Mouse (Mus musculus): ENCODE data around the gene Nek1. TPM values are rescaled to one million over a fixed set of nuclear protein-coding genes. Genes with fewer than 3 reads are reported as not detected.
A peak's percentile ranks its signal among the peaks of the same experiment; 100 is the strongest.

Nek1 gene
- polyA plus RNA-seq, 1 experiment from 2014 or later: 23.8 TPM

DNA sequence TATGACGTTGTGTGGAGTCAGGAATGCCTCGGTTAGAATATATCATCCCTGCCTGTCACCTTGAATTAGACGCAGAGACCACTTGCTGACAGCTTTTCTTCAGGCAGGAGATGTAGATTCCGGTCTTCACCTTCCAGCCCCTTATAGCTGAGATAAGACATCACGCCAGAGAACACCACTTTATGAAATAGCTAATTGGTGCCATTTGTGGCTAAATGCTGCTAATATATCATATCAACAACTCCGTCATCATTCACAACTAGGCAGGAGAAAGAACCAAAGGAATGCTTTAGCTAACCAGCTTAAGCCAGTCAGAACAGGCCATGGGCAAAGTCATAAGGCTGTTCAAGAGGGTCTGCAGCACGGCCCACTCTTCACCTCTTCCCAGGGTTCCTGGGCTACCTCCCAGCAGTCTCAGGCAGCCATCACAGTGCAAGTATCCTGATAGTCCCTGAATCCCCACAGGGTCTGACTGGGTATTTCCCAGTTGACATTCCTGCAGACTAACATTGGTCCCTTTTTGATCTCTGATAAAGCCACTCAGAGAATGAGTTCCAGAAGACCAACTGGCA, 181.0 kb downstream of the Nek1 start:
- no peak for ATAC-seq (ENCODE audit: low FRiP score)
- Histone ChIP-seq H3K27ac (no peak overlapping the region), H3K9ac (no peak overlapping the region), H3K4me1 (peaks cover 12% of the 10 kb centered on the region), H3K4me2 (no peak overlapping the region), H3K36me3 (replicated peaks) (no peaks in the 10 kb centered on the region), H3K9me3 (no peaks in the 10 kb centered on the region), H3K27me3 (0 out of 2 replicates have a peak, but pooled peaks cover 2% of the 10 kb centered on the region), H3K4me3 (replicated peaks) (no peak overlapping the region)
- WGBS: 76% methylated on average over 7 of the region's 7 CpGs

DNA sequence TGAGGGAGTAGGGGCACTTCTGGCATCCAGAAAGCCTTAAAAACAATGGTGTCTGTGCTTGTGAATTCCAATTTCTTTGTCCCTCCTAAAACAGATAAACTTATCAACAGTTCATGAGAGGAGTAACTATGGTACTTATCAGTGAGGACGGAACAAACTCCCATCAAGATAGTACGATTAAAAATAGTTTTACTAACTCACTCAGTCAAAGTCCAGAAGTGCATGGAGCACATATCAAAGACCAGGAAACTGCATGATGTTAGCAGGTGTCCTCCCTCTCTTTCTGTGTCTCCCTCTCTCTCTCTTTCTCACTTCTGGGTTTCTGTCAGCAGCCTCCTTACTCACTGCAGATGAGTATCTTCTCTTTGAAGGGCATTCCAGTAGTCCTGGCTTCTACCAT, 182.9 kb downstream of the Nek1 start:
- Histone ChIP-seq H3K4me1 (peaks cover 13% of the 10 kb centered on the region), H3K4me2 (no peak overlapping the region), H3K9ac (no peak overlapping the region), H3K9me3 (no peaks in the 10 kb centered on the region), H3K4me3 (replicated peaks) (no peak overlapping the region), H3K27me3 (0 out of 2 replicates have a peak, but pooled peaks cover 2% of the 10 kb centered on the region), H3K27ac (no peak overlapping the region), H3K36me3 (replicated peaks) (no peaks in the 10 kb centered on the region)
- ATAC-seq (ENCODE audit: low FRiP score): no peak
- 87% methylated on average over 2 of the region's 2 CpGs for WGBS

GRCm38 (mm10) chr8:61177680-61178593, 184.9 kb downstream of the Nek1 start:
- no peak for ATAC-seq (ENCODE audit: low FRiP score)
- Histone ChIP-seq H3K9ac (no peak overlapping the region), H3K9me3 (no peaks in the 10 kb centered on the region), H3K27me3 (0 out of 2 replicates have a peak, but pooled peaks cover 2% of the 10 kb centered on the region), H3K36me3 (replicated peaks) (no peaks in the 10 kb centered on the region), H3K27ac (no peak overlapping the region), H3K4me2 (0 out of 2 replicates have a peak overlapping the region, but pooled peaks have one; percentile 22), H3K4me1 (peaks cover 13% of the 10 kb centered on the region), H3K4me3 (replicated peaks) (no peak overlapping the region)
- WGBS: 69% methylated on average over 12 of the region's 12 CpGs

GRCm38 (mm10) chr8:61178594-61179140, 185.7 kb downstream of the Nek1 start:
- Histone ChIP-seq H3K36me3 (replicated peaks) (no peaks in the 10 kb centered on the region), H3K4me3 (replicated peaks) (no peak overlapping the region), H3K4me1 (peaks cover 11% of the 10 kb centered on the region), H3K27me3 (0 out of 2 replicates have a peak, but pooled peaks cover 2% of the 10 kb centered on the region), H3K9ac (no peak overlapping the region), H3K9me3 (0 out of 2 replicates have a peak, but pooled peaks cover 2% of the 10 kb centered on the region), H3K27ac (no peak overlapping the region), H3K4me2 (peak overlapping the region; percentile 22; the same call in 1 of the 2 replicates)
- 24% methylated on average over 11 of the region's 11 CpGs for WGBS
- ATAC-seq (ENCODE audit: low FRiP score): peak; percentile 73

Other genes with a start within 250 kb of the Nek1 start
- 137 and 141 TPM in 2 replicates for gene Hpf1, start 102.8 kb upstream of the Nek1 start, polyA plus RNA-seq (2016; fragmentation: Nextera tagmentation; extraction: Ambion mirVana)
- gene Clcn3, start 9.9 kb upstream of the Nek1 start, polyA plus RNA-seq (2016; fragmentation: Nextera tagmentation; extraction: Ambion mirVana): 53.4 and 53.7 TPM in 2 replicates
- gene Sh3rf1, start 230.7 kb downstream of the Nek1 start, polyA plus RNA-seq (2016; fragmentation: Nextera tagmentation; extraction: Ambion mirVana): 30.2 and 31.3 TPM in 2 replicates

Data from forebrain, embryonic 12.5 days (tissue).